Mouse (Mus musculus) intestine, embryonic 16.5 days (tissue): ENCODE results near the gene Ccdc157. TPM values are rescaled to one million over a fixed set of nuclear protein-coding genes. Genes with fewer than 3 reads are reported as not detected.
"Not testable (repeated sequence)": the region's sequence is repeated elsewhere in the genome, so short reads cannot be mapped to it uniquely, and the experiment has no call there.

Source experiments
- ATAC-seq: fragments of 200-750 bp; cut with Nextera tagmentation; 2 replicates; pipeline ENCODE4 v1.8.0; 2017; ENCODE audit warnings: moderate TSS enrichment, moderate library complexity
- H3K27ac ChIP-seq: fragments of 300-500 bp; sonication (generic); 2 replicates; pipeline ENCODE4 v1.5.1; 2014; ENCODE audit warnings: mild to moderate bottlenecking, low read length
- H3K27me3 ChIP-seq: fragments of 300-500 bp; sonication (generic); replicated peaks from 2 replicates; pipeline ENCODE4 v1.6.1; 2014; ENCODE audit warnings: low read length, control low read depth, mixed read lengths; ENCODE audit not compliant: control insufficient read depth, insufficient read depth
- H3K36me3 ChIP-seq: fragments of 300-500 bp; sonication (generic); 2 replicates; pipeline ENCODE4 v1.6.1; 2014; ENCODE audit warnings: low read length, control low read depth; ENCODE audit not compliant: control insufficient read depth, insufficient read depth
- H3K4me1 ChIP-seq: fragments of 300-500 bp; sonication (generic); 2 replicates; pipeline ENCODE4 v1.6.1; 2014; ENCODE audit warnings: low read length, control low read depth, mixed read lengths; ENCODE audit not compliant: control insufficient read depth, insufficient read depth
- H3K4me2 ChIP-seq: fragments of 300-500 bp; sonication (generic); 2 replicates; pipeline ENCODE4 v1.6.1; 2014; ENCODE audit warnings: low read depth, low read length, control low read depth
- H3K4me3 ChIP-seq: fragments of 300-500 bp; sonication (generic); 2 replicates; pipeline ENCODE4 v1.5.1; 2014; ENCODE audit warnings: mild to moderate bottlenecking, low read length
- H3K9ac ChIP-seq: fragments of 300-500 bp; sonication (generic); 2 replicates; pipeline ENCODE4 v1.6.1; 2014; ENCODE audit warnings: low read depth, low read length
- H3K9me3 ChIP-seq: fragments of 300-500 bp; sonication (generic); 2 replicates; pipeline ENCODE4 v1.6.1; 2016; ENCODE audit warnings: low read length, control low read depth; ENCODE audit not compliant: control insufficient read depth
- WGBS: fragments of 180-500 bp; shearing (Covaris S2); extraction: QIAGEN DNeasy Blood & Tissue Kit; methylation state at CpG from one replicate; pipeline ENCODE4 v1.1.7; 2014; 5-methylcytosine and 5-hydroxymethylcytosine counted together
- polyA plus RNA-seq: library from polyadenylated mRNA; unstranded; fragments of >200 nt; fragmentation: Nextera tagmentation; extraction: Ambion mirVana; gene quantifications from 2 replicates; pipeline ENCODE4 v1.2.1, GENCODE M21; 2015

The Ccdc157 gene
- polyA plus RNA-seq, 1 experiment from 2014 or later: 3.0 TPM

- ATAC-seq: peak; percentile 100
- peak within 1 kb of the TSS; percentile 95 for H3K9ac ChIP-seq
- H3K9me3 ChIP-seq: no peaks in the 10 kb centered on the region
- H3K4me3 ChIP-seq: peak within 1 kb of the TSS; percentile 87
- peaks cover 22% of the 10 kb centered on the region for H3K4me1 ChIP-seq
- H3K4me2 ChIP-seq: peak within 1 kb of the TSS; percentile 91
- peaks cover 3% of the 10 kb centered on the region for H3K36me3 ChIP-seq
- WGBS: under 1% methylated on average over 70 of the region's 71 CpGs
- no peaks in the 10 kb centered on the region for H3K27me3 ChIP-seq
- H3K27ac ChIP-seq: peak within 1 kb of the TSS; percentile 72
Observed at GRCm38 (mm10) chr11:4186486-4187317, 26.6 kb upstream of the Ccdc157 start, which contains the start of gene Tbc1d10a. Gene Tbc1d10a (plus strand): TSS chr11:4186789.

DNA sequence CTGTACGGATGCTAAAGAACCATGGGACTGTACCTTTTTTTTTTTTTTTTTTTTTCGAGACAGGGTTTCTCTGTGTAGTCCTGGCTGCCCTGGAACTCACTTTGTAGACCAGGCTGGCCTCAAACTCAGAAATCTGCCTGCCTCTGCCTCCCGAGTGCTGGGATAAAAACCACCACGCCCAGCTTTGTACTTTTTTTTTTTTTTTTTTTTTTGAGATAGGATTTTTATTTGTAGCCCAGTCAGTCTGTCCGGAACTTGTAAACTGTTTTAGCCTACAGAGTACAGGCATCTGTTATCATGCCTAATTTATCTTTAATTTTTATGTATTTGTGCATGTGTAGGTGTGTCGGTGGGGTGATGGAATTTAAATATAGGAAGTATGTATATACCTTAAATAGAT is 25.4 kb upstream of the Ccdc157 start:
- not testable (repeated sequence) for H3K27me3 ChIP-seq, H3K4me3 ChIP-seq, ATAC-seq, H3K4me2 ChIP-seq, H3K9ac ChIP-seq, H3K27ac ChIP-seq, H3K36me3 ChIP-seq, H3K9me3 ChIP-seq
- WGBS: 92% methylated on average over 6 of the region's 6 CpGs
- H3K4me1 ChIP-seq: peaks cover 17% of the 10 kb centered on the region

- Histone ChIP-seq H3K36me3 (peaks cover 6% of the 10 kb centered on the region), H3K9ac (no peak overlapping the region), H3K27me3 (no peaks in the 10 kb centered on the region), H3K4me1 (peaks cover 14% of the 10 kb centered on the region), H3K9me3 (no peaks in the 10 kb centered on the region), H3K4me3 (no peak overlapping the region), H3K4me2 (no peak overlapping the region), H3K27ac (peak overlapping the region; percentile 15; the same call in 1 of the 2 replicates)
- ATAC-seq: no peak
- WGBS: 59% methylated on average over 4 of the region's 4 CpGs
Observed at GRCm38 (mm10) chr11:4184251-4184952, 24.3 kb upstream of the Ccdc157 start.

DNA sequence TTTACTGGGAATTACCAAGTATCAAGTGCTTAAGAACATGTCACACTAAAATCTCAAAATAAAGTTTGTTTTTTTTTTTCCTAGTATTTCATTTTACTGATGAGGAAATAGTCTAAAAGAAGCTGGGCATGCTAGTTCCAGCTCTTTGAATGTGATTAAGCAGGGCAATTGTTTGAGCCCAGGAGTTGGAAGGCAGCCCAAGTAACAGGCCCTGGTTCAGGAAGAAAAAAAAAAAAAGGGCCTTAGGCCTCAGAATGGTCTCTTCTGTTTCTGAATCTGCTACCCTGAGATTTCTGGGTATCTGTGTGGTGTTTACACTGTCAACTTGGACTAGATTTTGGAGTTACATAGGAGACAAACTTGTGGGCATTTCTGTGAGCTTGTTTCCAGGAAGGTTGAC is 23.4 kb upstream of the Ccdc157 start:
- Histone ChIP-seq H3K27ac (peak overlapping the region; percentile 15), H3K9me3 (no peaks in the 10 kb centered on the region), H3K36me3 (peaks cover 13% of the 10 kb centered on the region), H3K9ac (no peak overlapping the region), H3K4me1 (peaks cover 9% of the 10 kb centered on the region), H3K27me3 (no peaks in the 10 kb centered on the region), H3K4me2 (no peak overlapping the region), H3K4me3 (no peak overlapping the region)
- ATAC-seq: no peak

GRCm38 (mm10) chr11:4182061-4182460 is 22.0 kb upstream of the Ccdc157 start:
- H3K36me3 ChIP-seq: peaks cover 21% of the 10 kb centered on the region
- ATAC-seq: no peak
- no peak overlapping the region for H3K4me3 ChIP-seq
- WGBS: 33% methylated on average over 1 of the region's 1 CpGs
- H3K9ac ChIP-seq: no peak overlapping the region
- no peaks in the 10 kb centered on the region for H3K4me1 ChIP-seq
- no peaks in the 10 kb centered on the region for H3K27me3 ChIP-seq
- H3K9me3 ChIP-seq: no peaks in the 10 kb centered on the region
- no peak overlapping the region for H3K4me2 ChIP-seq
- H3K27ac ChIP-seq: no peak overlapping the region

DNA sequence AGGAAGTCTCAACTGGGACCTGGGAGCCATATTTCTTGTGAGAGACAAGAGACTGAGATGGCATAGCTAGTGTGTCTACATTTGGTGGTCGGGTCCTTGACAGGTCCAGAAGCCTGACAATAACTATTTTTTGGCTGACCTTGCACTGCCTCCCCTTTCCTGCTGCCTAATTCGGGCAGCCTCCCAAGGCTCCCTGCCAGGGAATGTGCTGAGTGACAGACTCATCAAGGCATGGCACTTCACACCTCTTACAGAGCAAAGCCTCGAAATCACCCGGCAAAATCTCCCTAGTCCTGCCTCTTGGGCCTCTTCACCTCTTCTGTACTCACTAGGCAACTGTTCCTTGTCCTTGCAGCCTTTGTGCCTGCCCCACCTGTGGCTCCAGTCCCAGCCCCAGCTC is 17.6 kb upstream of the Ccdc157 start:
- Histone ChIP-seq H3K4me1 (no peaks in the 10 kb centered on the region), H3K9ac (no peak overlapping the region), H3K4me3 (no peak overlapping the region), H3K9me3 (no peaks in the 10 kb centered on the region), H3K4me2 (no peak overlapping the region), H3K36me3 (peaks cover 47% of the 10 kb centered on the region), H3K27ac (no peak overlapping the region), H3K27me3 (no peaks in the 10 kb centered on the region)
- WGBS: 74% methylated on average over 4 of the region's 4 CpGs
- no peak for ATAC-seq

DNA sequence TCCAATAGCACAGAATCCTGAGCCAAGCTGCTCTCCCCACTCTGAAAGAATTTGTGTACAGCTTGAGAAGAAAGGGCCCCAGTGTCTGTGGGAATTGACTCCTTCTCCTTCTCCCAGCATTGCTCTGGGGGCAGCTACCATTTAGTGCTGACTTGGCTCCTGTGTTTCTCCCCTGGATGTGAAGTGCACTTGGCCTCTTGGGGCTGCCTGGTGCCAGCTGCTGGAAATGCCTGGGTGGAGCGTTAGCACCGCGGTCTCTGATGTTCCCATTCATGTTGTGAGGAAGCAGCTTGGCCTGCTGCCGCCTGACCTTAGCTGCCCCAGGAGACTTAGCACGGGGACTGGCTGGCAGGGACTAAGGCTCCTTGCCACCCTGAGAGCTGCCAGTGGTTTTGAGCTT is 14.5 kb upstream of the Ccdc157 start:
- H3K36me3 ChIP-seq: peaks cover 58% of the 10 kb centered on the region
- H3K4me1 ChIP-seq: no peaks in the 10 kb centered on the region
- 92% methylated on average over 5 of the region's 5 CpGs for WGBS
- no peak overlapping the region for H3K4me3 ChIP-seq
- H3K4me2 ChIP-seq: no peak overlapping the region
- no peak for ATAC-seq
- no peak overlapping the region for H3K9ac ChIP-seq
- no peak overlapping the region for H3K27ac ChIP-seq
- no peaks in the 10 kb centered on the region for H3K27me3 ChIP-seq
- H3K9me3 ChIP-seq: no peaks in the 10 kb centered on the region

GRCm38 (mm10) chr11:4166467-4167090 is 6.5 kb upstream of the Ccdc157 start:
- H3K36me3 ChIP-seq: peaks cover 34% of the 10 kb centered on the region
- H3K27ac ChIP-seq: no peak overlapping the region
- H3K4me2 ChIP-seq: no peak overlapping the region
- 81% methylated on average over 7 of the region's 7 CpGs for WGBS
- H3K4me3 ChIP-seq: no peak overlapping the region
- H3K27me3 ChIP-seq: no peaks in the 10 kb centered on the region
- peaks cover 7% of the 10 kb centered on the region for H3K4me1 ChIP-seq
- ATAC-seq: no peak
- no peaks in the 10 kb centered on the region for H3K9me3 ChIP-seq
- no peak overlapping the region for H3K9ac ChIP-seq

GRCm38 (mm10) chr11:4164701-4165100 is 4.6 kb upstream of the Ccdc157 start:
- Histone ChIP-seq H3K36me3 (peaks cover 25% of the 10 kb centered on the region), H3K9ac (no peak overlapping the region), H3K9me3 (no peaks in the 10 kb centered on the region), H3K27ac (no peak overlapping the region), H3K4me2 (no peak overlapping the region), H3K27me3 (no peaks in the 10 kb centered on the region), H3K4me1 (peaks cover 16% of the 10 kb centered on the region), H3K4me3 (no peak overlapping the region)
- no peak for ATAC-seq
- 94% methylated on average over 2 of the region's 2 CpGs for WGBS
